Mouse (Mus musculus): ENCODE measurements at regions not wholly inside any gene's neighbourhood (a gene's known extent, or its start where the extent isn't known, plus 50 kb on each side); places are given as distances from the start of the nearest gene placed in this dataset.

DNA sequence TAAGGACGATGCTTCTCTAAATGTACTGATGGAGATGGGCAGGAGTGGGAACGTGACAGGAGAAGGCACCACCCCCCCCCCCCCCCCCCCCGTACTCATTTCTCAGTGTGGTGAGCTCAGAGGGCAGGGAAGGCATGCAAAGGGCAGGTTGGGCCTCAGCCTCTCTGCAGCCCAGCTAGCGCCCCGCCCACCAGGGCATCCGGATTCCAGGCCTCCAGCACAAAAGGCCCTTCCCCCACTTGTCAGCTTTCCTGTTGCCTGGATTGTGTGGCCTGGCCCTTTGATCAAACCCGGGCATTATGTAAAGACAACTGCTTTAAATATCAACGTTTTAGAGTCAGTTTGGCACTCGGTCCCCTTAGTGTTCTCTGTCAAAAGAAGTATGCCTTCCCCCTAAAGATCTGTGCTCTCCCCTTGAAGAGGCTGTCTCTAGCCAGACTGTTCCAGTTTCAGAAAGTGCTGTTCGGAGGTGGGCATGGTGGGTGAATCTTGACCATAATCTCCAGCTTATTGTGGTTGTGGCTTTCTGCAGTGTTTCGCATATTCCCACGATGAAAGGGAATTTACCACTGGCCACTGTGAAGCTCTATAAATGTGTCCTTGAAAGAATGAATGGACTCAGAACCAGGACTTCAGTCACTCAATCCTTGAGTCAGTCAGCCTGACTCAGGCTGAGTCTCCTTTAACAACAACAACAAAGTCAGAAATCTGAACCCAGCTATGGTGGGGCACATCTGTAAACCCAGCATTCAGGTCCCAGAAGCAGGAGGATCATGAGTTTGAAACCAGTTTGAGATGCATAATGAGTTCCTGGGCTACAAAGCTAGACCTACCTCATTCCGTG lies 192.4 kb upstream of the Klf3 start:
- Histone ChIP-seq H3K4me1 (replicated peaks) (peaks cover 12% of the 10 kb centered on the region), H3K4me3 (replicated peaks) (no peak overlapping the region), H3K36me3 (no peaks in the 10 kb centered on the region), H3K4me2 (no peak overlapping the region), H3K27ac (peak overlapping the region; percentile 46), H3K27me3 (no peaks in the 10 kb centered on the region), H3K9me3 (no peaks in the 10 kb centered on the region), H3K9ac (replicated peaks) (no peak overlapping the region)
- WGBS: 14% methylated on average over 13 of the region's 13 CpGs
- peak; percentile 77; the same call in 1 of the 2 replicates for ATAC-seq (ENCODE audit: insufficient number of reproducible peaks, insufficient read depth, low FRiP score, low TSS enrichment, low read depth)

DNA sequence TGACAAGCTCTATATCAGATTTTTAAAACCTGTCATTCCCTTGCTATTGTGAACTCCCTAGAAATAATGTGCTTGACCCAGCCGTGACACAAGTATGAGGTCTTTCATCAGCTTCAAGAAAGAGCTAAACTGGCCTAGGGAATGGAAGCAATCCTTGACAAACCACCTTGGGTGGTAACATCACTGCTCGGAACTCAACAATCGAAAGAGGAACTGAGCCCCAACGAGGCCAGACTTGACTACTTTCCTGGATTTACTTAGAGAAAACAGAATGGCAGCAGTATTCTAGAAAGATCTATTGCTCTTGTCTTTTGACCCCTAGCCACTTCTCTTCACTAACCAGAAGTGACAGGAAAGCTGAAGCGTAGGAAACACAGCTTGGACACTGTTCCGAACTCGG lies 191.2 kb upstream of the Klf3 start:
- no peak for ATAC-seq (ENCODE audit: insufficient number of reproducible peaks, insufficient read depth, low FRiP score, low TSS enrichment, low read depth)
- 89% methylated on average over 7 of the region's 7 CpGs for WGBS
- H3K27ac ChIP-seq: no peak overlapping the region

DNA sequence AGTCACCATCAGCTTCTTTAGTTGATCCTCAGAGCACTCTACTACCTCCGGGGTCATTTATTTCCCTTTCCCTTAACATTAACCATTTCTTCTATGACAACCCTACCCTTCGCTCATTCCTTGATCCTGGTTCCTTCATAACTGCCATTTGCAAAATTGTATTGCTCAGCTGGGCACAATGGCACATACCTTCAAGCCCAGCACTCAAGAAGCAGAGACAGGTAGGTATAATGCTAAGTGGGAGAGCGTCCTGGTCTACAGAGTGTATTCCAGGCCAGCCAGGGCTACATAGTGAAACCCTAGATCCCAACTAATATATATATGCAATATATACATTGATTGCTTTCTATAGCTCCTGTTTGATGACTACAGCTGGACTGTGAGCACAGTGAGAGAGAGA lies 189.5 kb upstream of the Klf3 start:
- no peaks in the 10 kb centered on the region for H3K36me3 ChIP-seq
- no peak overlapping the region for H3K4me2 ChIP-seq
- no peak overlapping the region for H3K9ac ChIP-seq (replicated peaks)
- H3K9me3 ChIP-seq: no peaks in the 10 kb centered on the region
- H3K4me1 ChIP-seq (replicated peaks): peaks cover 12% of the 10 kb centered on the region
- no peak overlapping the region for H3K4me3 ChIP-seq (replicated peaks)
- H3K27me3 ChIP-seq: no peaks in the 10 kb centered on the region
- H3K27ac ChIP-seq: no peak overlapping the region
- 90% methylated on average over 3 of the region's 3 CpGs for WGBS
- no peak for ATAC-seq (ENCODE audit: insufficient number of reproducible peaks, insufficient read depth, low FRiP score, low TSS enrichment, low read depth)

More for the DNA sequence above, 191.2 kb upstream of the Klf3 start:
- no peaks in the 10 kb centered on the region for H3K36me3 ChIP-seq
- H3K4me3 ChIP-seq (replicated peaks): no peak overlapping the region
- no peaks in the 10 kb centered on the region for H3K9me3 ChIP-seq
- peaks cover 12% of the 10 kb centered on the region for H3K4me1 ChIP-seq (replicated peaks)
- H3K9ac ChIP-seq (replicated peaks): no peak overlapping the region
- no peak overlapping the region for H3K4me2 ChIP-seq
- H3K27me3 ChIP-seq: no peaks in the 10 kb centered on the region

DNA sequence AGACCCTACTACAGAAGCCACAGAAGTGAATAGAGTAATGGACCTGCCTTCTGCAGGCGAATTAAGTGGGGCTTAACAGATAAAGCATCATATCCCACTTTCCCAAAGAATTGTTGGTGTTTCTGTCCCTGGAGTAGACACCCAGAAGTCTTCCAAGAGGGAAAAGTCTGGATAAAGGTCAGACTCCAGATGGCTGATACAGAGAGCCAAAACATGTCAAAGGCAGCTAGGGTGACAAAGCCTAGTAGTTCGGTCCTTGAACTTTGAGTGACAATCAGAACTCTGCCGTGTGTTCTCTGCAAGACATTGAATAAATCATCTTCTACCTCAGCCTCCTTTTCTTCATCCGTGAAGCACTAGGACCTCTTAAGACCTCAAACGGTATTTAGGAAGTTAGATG lies 185.1 kb upstream of the Klf3 start:
- H3K4me1 ChIP-seq (replicated peaks): peaks cover 4% of the 10 kb centered on the region
- no peak overlapping the region for H3K9ac ChIP-seq (replicated peaks)
- no peak overlapping the region for H3K27ac ChIP-seq
- 69% methylated on average over 5 of the region's 5 CpGs for WGBS
- no peak for ATAC-seq (ENCODE audit: insufficient number of reproducible peaks, insufficient read depth, low FRiP score, low TSS enrichment, low read depth)
- no peaks in the 10 kb centered on the region for H3K36me3 ChIP-seq
- H3K4me3 ChIP-seq (replicated peaks): no peak overlapping the region
- no peaks in the 10 kb centered on the region for H3K27me3 ChIP-seq
- H3K4me2 ChIP-seq: no peak overlapping the region
- H3K9me3 ChIP-seq: no peaks in the 10 kb centered on the region

DNA sequence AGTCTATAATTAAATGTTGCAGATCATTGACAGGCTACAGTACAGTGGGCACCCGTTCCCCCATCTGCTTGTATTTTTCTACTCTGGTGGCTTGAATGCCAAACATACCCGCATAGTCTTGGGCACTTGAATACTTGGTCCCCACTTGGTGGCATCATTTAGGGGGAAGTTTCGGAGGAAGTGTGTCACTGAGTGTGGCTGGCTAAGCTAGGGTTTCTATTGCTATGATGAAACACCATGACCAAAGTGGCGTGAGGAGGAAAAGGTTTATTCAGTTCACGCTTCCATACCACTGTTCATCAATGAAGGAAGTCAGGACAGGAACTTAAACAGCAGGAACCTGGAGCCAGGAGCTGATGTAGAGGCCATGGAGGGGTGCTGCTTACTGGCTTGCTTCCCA lies 183.4 kb upstream of the Klf3 start:
- Histone ChIP-seq H3K9me3 (no peaks in the 10 kb centered on the region), H3K9ac (replicated peaks) (no peak overlapping the region), H3K27ac (no peak overlapping the region), H3K4me1 (replicated peaks) (peaks cover 21% of the 10 kb centered on the region), H3K36me3 (no peaks in the 10 kb centered on the region), H3K4me2 (no peak overlapping the region), H3K4me3 (replicated peaks) (no peak overlapping the region), H3K27me3 (no peaks in the 10 kb centered on the region)
- no peak for ATAC-seq (ENCODE audit: insufficient number of reproducible peaks, insufficient read depth, low FRiP score, low TSS enrichment, low read depth)
- 88% methylated on average over 5 of the region's 5 CpGs for WGBS

DNA sequence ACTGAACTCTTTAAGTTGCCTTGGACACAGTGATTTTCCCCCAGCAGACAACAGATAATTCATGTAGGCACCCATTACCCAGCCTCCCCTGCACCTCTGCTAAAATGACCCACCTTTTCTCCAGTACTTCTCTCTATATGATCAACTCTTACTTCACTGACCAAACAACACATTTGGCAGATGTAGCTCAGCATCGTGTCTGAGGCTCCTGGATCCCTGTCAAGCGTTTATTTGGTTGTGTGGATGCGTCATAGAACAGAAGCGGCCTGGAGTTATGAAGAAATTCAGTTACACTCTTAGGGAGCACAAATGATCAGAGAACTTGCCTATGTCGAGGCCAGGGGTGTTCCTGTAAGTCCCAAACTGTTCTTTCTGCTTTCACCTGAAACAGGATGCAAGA lies 182.5 kb upstream of the Klf3 start:
- ATAC-seq (ENCODE audit: insufficient number of reproducible peaks, insufficient read depth, low FRiP score, low TSS enrichment, low read depth): no peak
- Histone ChIP-seq H3K9ac (replicated peaks) (no peak overlapping the region), H3K4me1 (replicated peaks) (peaks cover 29% of the 10 kb centered on the region), H3K27ac (no peak overlapping the region), H3K36me3 (no peaks in the 10 kb centered on the region), H3K4me3 (replicated peaks) (no peak overlapping the region), H3K27me3 (no peaks in the 10 kb centered on the region), H3K9me3 (no peaks in the 10 kb centered on the region), H3K4me2 (no peak overlapping the region)
- WGBS: 91% methylated on average over 5 of the region's 5 CpGs

DNA sequence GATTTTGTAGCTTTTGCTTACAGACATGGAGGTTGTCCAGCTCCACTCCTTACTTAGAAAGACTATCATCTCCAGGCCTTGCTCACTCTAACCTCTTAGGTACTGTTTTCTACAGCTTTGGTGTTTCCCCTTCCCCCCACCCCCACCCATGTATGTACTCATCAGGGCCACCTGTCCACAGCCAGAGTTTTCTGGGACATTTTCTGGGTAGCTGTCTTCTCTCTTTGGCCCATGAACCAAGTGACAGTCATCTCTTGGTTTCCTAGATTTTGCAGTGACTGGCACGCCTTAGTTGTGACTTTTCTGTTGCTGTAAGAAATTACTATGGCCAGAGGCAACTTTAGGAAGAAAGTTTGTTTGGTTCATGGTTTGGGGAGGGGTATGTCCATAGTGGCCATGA lies 181.8 kb upstream of the Klf3 start:
- Histone ChIP-seq H3K4me2 (no peak overlapping the region), H3K27ac (no peak overlapping the region), H3K4me3 (replicated peaks) (no peak overlapping the region), H3K9ac (replicated peaks) (no peak overlapping the region), H3K36me3 (no peaks in the 10 kb centered on the region), H3K4me1 (replicated peaks) (peaks cover 35% of the 10 kb centered on the region), H3K9me3 (no peaks in the 10 kb centered on the region), H3K27me3 (no peaks in the 10 kb centered on the region)
- 91% methylated on average over 1 of the region's 1 CpGs for WGBS
- ATAC-seq (ENCODE audit: insufficient number of reproducible peaks, insufficient read depth, low FRiP score, low TSS enrichment, low read depth): no peak

DNA sequence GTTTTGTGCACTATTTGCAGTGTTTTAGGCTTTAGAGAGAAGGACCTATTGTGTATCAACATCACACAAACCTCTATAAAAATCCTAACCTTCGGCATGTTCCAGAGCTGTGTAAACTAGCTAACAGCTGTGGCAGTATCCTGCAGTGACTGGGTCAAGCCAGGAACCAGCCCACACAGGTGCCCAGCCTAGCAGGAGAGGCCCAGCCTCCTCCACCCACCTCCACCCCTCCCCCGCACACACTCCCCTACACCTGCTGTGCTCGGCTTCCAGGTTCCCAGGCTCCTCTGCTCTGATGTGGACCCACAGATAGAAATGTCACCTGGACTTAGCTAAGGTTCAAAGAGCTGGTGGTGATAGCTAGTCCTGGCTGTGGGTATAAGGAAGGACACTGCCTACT lies 179.5 kb upstream of the Klf3 start:
- no peak overlapping the region for H3K27ac ChIP-seq
- no peaks in the 10 kb centered on the region for H3K27me3 ChIP-seq
- no peak overlapping the region for H3K4me2 ChIP-seq
- no peaks in the 10 kb centered on the region for H3K9me3 ChIP-seq
- H3K9ac ChIP-seq (replicated peaks): no peak overlapping the region
- WGBS: 42% methylated on average over 3 of the region's 3 CpGs
- no peaks in the 10 kb centered on the region for H3K36me3 ChIP-seq
- no peak overlapping the region for H3K4me3 ChIP-seq (replicated peaks)
- peaks cover 39% of the 10 kb centered on the region for H3K4me1 ChIP-seq (replicated peaks)
- ATAC-seq (ENCODE audit: insufficient number of reproducible peaks, insufficient read depth, low FRiP score, low TSS enrichment, low read depth): no peak

DNA sequence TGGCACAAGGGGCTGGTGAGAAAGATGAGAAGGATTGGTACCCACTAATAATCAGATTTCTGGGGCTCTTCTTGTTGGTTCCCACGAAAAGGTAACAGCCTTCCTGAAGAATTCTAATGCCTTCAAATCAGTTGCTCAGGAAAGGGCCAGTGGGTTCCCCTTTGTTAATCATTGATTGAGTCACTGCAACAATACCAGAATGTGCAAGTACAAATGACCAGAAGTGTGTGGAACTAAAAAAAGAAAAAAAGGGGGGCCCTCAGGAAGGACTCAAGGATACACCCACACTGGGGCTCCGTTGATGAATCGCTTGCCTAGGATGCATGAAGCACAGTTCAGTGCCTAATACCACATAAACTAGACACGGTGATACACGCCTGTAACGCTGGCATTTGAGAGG lies 179.0 kb upstream of the Klf3 start:
- ATAC-seq (ENCODE audit: insufficient number of reproducible peaks, insufficient read depth, low FRiP score, low TSS enrichment, low read depth): no peak
- 85% methylated on average over 6 of the region's 6 CpGs for WGBS
- H3K36me3 ChIP-seq: no peaks in the 10 kb centered on the region
- no peak overlapping the region for H3K4me2 ChIP-seq
- H3K4me3 ChIP-seq (replicated peaks): no peak overlapping the region
- no peaks in the 10 kb centered on the region for H3K9me3 ChIP-seq
- H3K27me3 ChIP-seq: no peaks in the 10 kb centered on the region
- no peak overlapping the region for H3K9ac ChIP-seq (replicated peaks)
- H3K27ac ChIP-seq: no peak overlapping the region
- H3K4me1 ChIP-seq (replicated peaks): peaks cover 39% of the 10 kb centered on the region

DNA sequence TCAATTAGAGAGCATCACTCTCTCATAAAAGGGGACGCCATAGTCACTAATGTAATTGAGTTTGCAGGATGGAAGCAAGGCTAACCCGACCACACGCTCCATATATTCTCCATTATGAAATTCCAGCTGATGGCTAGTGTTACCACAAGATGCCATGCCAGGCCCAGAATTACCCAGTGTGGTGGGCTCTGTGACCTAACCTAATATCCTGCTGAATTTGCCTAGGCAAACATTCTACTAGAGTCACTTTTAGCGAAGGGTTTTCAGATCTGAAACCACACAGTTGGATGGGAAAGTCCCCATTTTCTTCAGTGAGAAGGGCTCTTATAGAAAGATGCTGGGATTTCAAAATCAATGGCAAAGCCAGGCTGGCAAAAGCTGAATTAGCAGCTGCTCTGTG lies 177.8 kb upstream of the Klf3 start:
- H3K36me3 ChIP-seq: no peaks in the 10 kb centered on the region
- 49% methylated on average over 4 of the region's 4 CpGs for WGBS

DNA sequence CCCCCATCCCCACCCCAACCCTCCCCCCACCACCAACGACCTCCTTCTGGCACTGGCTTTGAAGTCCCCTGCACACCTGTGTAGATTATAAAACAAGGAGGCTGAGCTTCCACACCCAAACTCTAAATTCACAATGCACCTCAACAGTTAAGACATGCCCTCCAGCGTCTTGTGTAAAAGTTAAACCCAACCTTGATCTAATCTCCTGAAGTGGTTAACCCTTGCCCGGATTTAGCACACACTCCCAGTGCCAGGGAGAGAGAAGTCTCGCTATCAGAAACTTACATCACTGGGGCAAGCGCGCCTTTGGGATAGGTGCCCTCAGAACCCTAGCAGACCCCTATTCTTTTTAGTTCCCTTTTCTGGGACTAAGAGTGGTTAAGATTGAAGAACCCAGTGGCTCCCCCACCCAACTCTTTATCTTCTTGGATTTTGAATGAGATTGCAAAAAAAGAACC lies 177.3 kb upstream of the Klf3 start:
- H3K9ac ChIP-seq (replicated peaks): no peak overlapping the region
- H3K36me3 ChIP-seq: no peaks in the 10 kb centered on the region
- WGBS: 29% methylated on average over 6 of the region's 6 CpGs
- H3K4me3 ChIP-seq (replicated peaks): no peak overlapping the region
- H3K4me1 ChIP-seq (replicated peaks): peaks cover 39% of the 10 kb centered on the region
- H3K27ac ChIP-seq: no peak overlapping the region
- H3K9me3 ChIP-seq: no peaks in the 10 kb centered on the region
- ATAC-seq (ENCODE audit: insufficient number of reproducible peaks, insufficient read depth, low FRiP score, low TSS enrichment, low read depth): no peak
- no peaks in the 10 kb centered on the region for H3K27me3 ChIP-seq
- H3K4me2 ChIP-seq: no peak overlapping the region

More for the DNA sequence above, 177.8 kb upstream of the Klf3 start:
- Histone ChIP-seq H3K4me2 (no peak overlapping the region), H3K9ac (replicated peaks) (no peak overlapping the region), H3K4me3 (replicated peaks) (no peak overlapping the region), H3K9me3 (no peaks in the 10 kb centered on the region), H3K27me3 (no peaks in the 10 kb centered on the region), H3K4me1 (replicated peaks) (peaks cover 39% of the 10 kb centered on the region), H3K27ac (no peak overlapping the region)
- no peak for ATAC-seq (ENCODE audit: insufficient number of reproducible peaks, insufficient read depth, low FRiP score, low TSS enrichment, low read depth)

DNA sequence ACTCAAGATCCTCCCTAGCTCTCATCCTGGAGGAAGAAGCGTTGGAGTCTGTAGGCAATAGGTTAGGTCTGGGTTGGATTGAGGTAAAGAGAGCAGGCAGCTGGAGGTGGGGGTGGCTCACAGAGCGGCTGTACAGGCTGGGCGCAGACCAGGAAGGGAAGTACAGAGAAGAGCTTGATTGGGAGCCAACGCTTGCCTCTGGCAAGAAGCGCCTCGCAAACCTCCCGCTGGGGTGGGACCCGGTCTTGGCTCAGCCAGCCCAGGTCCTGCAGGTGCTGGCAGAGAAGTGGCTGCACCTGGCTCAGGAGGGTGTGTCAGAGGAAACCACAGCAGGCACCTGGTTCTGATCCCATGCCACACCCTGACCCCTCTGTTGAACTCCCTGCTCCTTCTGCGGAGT lies 176.8 kb upstream of the Klf3 start:
- H3K4me1 ChIP-seq (replicated peaks): peaks cover 39% of the 10 kb centered on the region
- H3K4me3 ChIP-seq (replicated peaks): no peak overlapping the region
- no peak overlapping the region for H3K4me2 ChIP-seq
- 0 out of 2 replicates have a peak overlapping the region, but pooled peaks have one; percentile 4 for H3K27ac ChIP-seq
- no peak overlapping the region for H3K9ac ChIP-seq (replicated peaks)
- no peaks in the 10 kb centered on the region for H3K36me3 ChIP-seq
- WGBS: 23% methylated on average over 9 of the region's 9 CpGs
- no peaks in the 10 kb centered on the region for H3K9me3 ChIP-seq
- H3K27me3 ChIP-seq: no peaks in the 10 kb centered on the region
- no peak for ATAC-seq (ENCODE audit: insufficient number of reproducible peaks, insufficient read depth, low FRiP score, low TSS enrichment, low read depth)

Measured in limb, embryonic 12.5 days (tissue).